Mouse (Mus musculus): ENCODE measurements around the gene Stim2. TPM values are rescaled to one million over a fixed set of nuclear protein-coding genes. Genes with fewer than 3 reads are reported as not detected.

Gene Stim2
- polyA plus RNA-seq, 2 experiments, result 2.2 to 4.4 TPM

GRCm38 (mm10) chr5:54046432-54046831 is 48.1 kb downstream of the Stim2 start:
- Histone ChIP-seq H3K4me1 (replicated peaks; ENCODE audit: control insufficient read depth in 2 of 2, insufficient read depth in 2 of 2, low read length in 1 of 2) (peaks cover 2 to 30% of the 10 kb centered on the region in 2 experiments; a peak in 3 of 4 replicates), H3K36me3 (replicated peaks; ENCODE audit: control insufficient read depth, insufficient read depth, low read depth) (no peaks in the 10 kb centered on the region), H3K27ac (no peak overlapping the region), H3K4me2 (ENCODE audit: low read depth) (no peak overlapping the region), H3K27me3 (ENCODE audit: control insufficient read depth, insufficient read depth, low read length) (no peaks in the 10 kb centered on the region), H3K9me3 (ENCODE audit: control insufficient read depth, low read length) (no peaks in the 10 kb centered on the region), H3K4me3 (ENCODE audit: insufficient read depth in 1 of 2, low read depth in 2 of 2, low read length in 2 of 2) (no peak overlapping the region), H3K9ac (replicated peaks) (no peak overlapping the region)
- 48% methylated on average over 1 of the region's 1 CpGs for WGBS (ENCODE audit: insufficient replicate concordance)
- TF ChIP-seq EP300 (IDR thresholded peaks at IDR 0.05; ENCODE audit: low read depth) (no peak), CTCF (IDR thresholded peaks at IDR 0.05; ENCODE audit: low read depth) (no peak)
- DNase-seq (ENCODE audit: low read depth in 3 of 3, low spot score in 3 of 3) (no peak), ATAC-seq (ENCODE audit: insufficient read depth) (no peak)

- TF ChIP-seq EP300 (IDR thresholded peaks at IDR 0.05; ENCODE audit: low read depth) (no peak), CTCF (IDR thresholded peaks at IDR 0.05; ENCODE audit: low read depth) (no peak)
- H3K9ac ChIP-seq (replicated peaks), result no peak overlapping the region
- H3K27ac ChIP-seq, result no peak overlapping the region
- H3K9me3 ChIP-seq (ENCODE audit: control insufficient read depth, low read length), result no peaks in the 10 kb centered on the region
- peaks cover 2 to 27% of the 10 kb centered on the region in 2 experiments; a peak in 3 of 4 replicates for H3K4me1 ChIP-seq (replicated peaks; ENCODE audit: control insufficient read depth in 2 of 2, insufficient read depth in 2 of 2, low read length in 1 of 2)
- H3K36me3 ChIP-seq (replicated peaks; ENCODE audit: control insufficient read depth, insufficient read depth, low read depth), result no peaks in the 10 kb centered on the region
- ATAC-seq (ENCODE audit: insufficient read depth) (no peak), DNase-seq (ENCODE audit: low read depth in 3 of 3, low spot score in 3 of 3) (no peak)
- no peaks in the 10 kb centered on the region for H3K27me3 ChIP-seq (ENCODE audit: control insufficient read depth, insufficient read depth, low read length)
- WGBS (ENCODE audit: insufficient replicate concordance), result 64% methylated on average over 4 of the region's 4 CpGs
- H3K4me2 ChIP-seq (ENCODE audit: low read depth), result no peak overlapping the region
- H3K4me3 ChIP-seq (ENCODE audit: insufficient read depth in 1 of 2, low read depth in 2 of 2, low read length in 2 of 2), result no peak overlapping the region
Observed at GRCm38 (mm10) chr5:54049145-54049733, 50.9 kb downstream of the Stim2 start.

- no peak for DNase-seq (ENCODE audit: low read depth in 3 of 3, low spot score in 3 of 3)
- WGBS (ENCODE audit: insufficient replicate concordance), result 75% methylated on average over 5 of the region's 5 CpGs
Observed at GRCm38 (mm10) chr5:54049940-54050339, 51.6 kb downstream of the Stim2 start.

GRCm38 (mm10) chr5:54051056-54051455 is 52.8 kb downstream of the Stim2 start:
- H3K4me3 ChIP-seq (ENCODE audit: insufficient read depth in 1 of 2, low read depth in 2 of 2, low read length in 2 of 2), result no peak overlapping the region
- WGBS (ENCODE audit: insufficient replicate concordance), result 75% methylated on average over 3 of the region's 3 CpGs
- H3K9ac ChIP-seq (replicated peaks), result no peak overlapping the region
- ATAC-seq (ENCODE audit: insufficient read depth), result no peak
- no peaks in the 10 kb centered on the region for H3K9me3 ChIP-seq (ENCODE audit: control insufficient read depth, low read length)
- TF ChIP-seq CTCF (IDR thresholded peaks at IDR 0.05; ENCODE audit: low read depth), result no peak
- TF ChIP-seq EP300 (IDR thresholded peaks at IDR 0.05; ENCODE audit: low read depth), result no peak
- H3K4me1 ChIP-seq (replicated peaks; ENCODE audit: control insufficient read depth in 2 of 2, insufficient read depth in 2 of 2, low read length in 1 of 2), result peaks cover 0 to 12% of the 10 kb centered on the region in 2 experiments; a peak in 3 of 4 replicates
- H3K27ac ChIP-seq, result no peak overlapping the region
- H3K36me3 ChIP-seq (replicated peaks; ENCODE audit: control insufficient read depth, insufficient read depth, low read depth), result no peaks in the 10 kb centered on the region
- H3K4me2 ChIP-seq (ENCODE audit: low read depth), result no peak overlapping the region
- H3K27me3 ChIP-seq (ENCODE audit: control insufficient read depth, insufficient read depth, low read length), result no peaks in the 10 kb centered on the region
- no peak for DNase-seq (ENCODE audit: low read depth in 3 of 3, low spot score in 3 of 3)

More at GRCm38 (mm10) chr5:54049940-54050339, 51.6 kb downstream of the Stim2 start:
- H3K4me3 ChIP-seq (ENCODE audit: insufficient read depth in 1 of 2, low read depth in 2 of 2, low read length in 2 of 2), result no peak overlapping the region
- no peak for ATAC-seq (ENCODE audit: insufficient read depth)
- TF ChIP-seq CTCF (IDR thresholded peaks at IDR 0.05; ENCODE audit: low read depth) (no peak), EP300 (IDR thresholded peaks at IDR 0.05; ENCODE audit: low read depth) (no peak)
- H3K9ac ChIP-seq (replicated peaks), result no peak overlapping the region
- no peaks in the 10 kb centered on the region for H3K36me3 ChIP-seq (replicated peaks; ENCODE audit: control insufficient read depth, insufficient read depth, low read depth)
- no peaks in the 10 kb centered on the region for H3K9me3 ChIP-seq (ENCODE audit: control insufficient read depth, low read length)
- no peak overlapping the region for H3K27ac ChIP-seq
- no peak overlapping the region for H3K4me2 ChIP-seq (ENCODE audit: low read depth)
- H3K4me1 ChIP-seq (replicated peaks; ENCODE audit: control insufficient read depth in 2 of 2, insufficient read depth in 2 of 2, low read length in 1 of 2), result peaks cover 2 to 22% of the 10 kb centered on the region in 2 experiments; a peak in 3 of 4 replicates
- H3K27me3 ChIP-seq (ENCODE audit: control insufficient read depth, insufficient read depth, low read length), result no peaks in the 10 kb centered on the region

GRCm38 (mm10) chr5:54052205-54052604 is 53.9 kb downstream of the Stim2 start:
- Histone ChIP-seq H3K4me2 (ENCODE audit: low read depth) (no peak overlapping the region), H3K4me3 (ENCODE audit: insufficient read depth in 1 of 2, low read depth in 2 of 2, low read length in 2 of 2) (no peak overlapping the region), H3K9me3 (ENCODE audit: control insufficient read depth, low read length) (no peaks in the 10 kb centered on the region), H3K27ac (no peak overlapping the region), H3K9ac (replicated peaks) (no peak overlapping the region), H3K4me1 (replicated peaks; ENCODE audit: control insufficient read depth in 2 of 2, insufficient read depth in 2 of 2, low read length in 1 of 2) (peaks cover 0 to 9% of the 10 kb centered on the region in 2 experiments; a peak in 3 of 4 replicates), H3K36me3 (replicated peaks; ENCODE audit: control insufficient read depth, insufficient read depth, low read depth) (no peaks in the 10 kb centered on the region), H3K27me3 (ENCODE audit: control insufficient read depth, insufficient read depth, low read length) (no peaks in the 10 kb centered on the region)
- no peak for DNase-seq (ENCODE audit: low read depth in 3 of 3, low spot score in 3 of 3)
- TF ChIP-seq CTCF (IDR thresholded peaks at IDR 0.05; ENCODE audit: low read depth) (no peak), EP300 (IDR thresholded peaks at IDR 0.05; ENCODE audit: low read depth) (no peak)
- 42% methylated on average over 6 of the region's 6 CpGs for WGBS (ENCODE audit: insufficient replicate concordance)
- no peak for ATAC-seq (ENCODE audit: insufficient read depth)
